Mouse (Mus musculus) erythroblast, embryonic 14.5 days (primary cell): ENCODE measurements around the gene Vmn1r139.
"Not testable (repeated sequence)": the region's sequence is repeated elsewhere in the genome, so short reads cannot be mapped to it uniquely, and the experiment has no call there.

ENCODE experiments used
- GATA1 ChIP-seq: IDR thresholded peaks from 2 replicates; pipeline ENCODE4 v1.6.1; 2012; ENCODE audit warnings: low read length, inconsistent platforms, mixed read lengths
- TAL1 ChIP-seq: IDR thresholded peaks from 3 replicates; pipeline ENCODE4 v1.6.1; 2012; ENCODE audit warnings: low read length, inconsistent platforms, mixed read lengths

DNA sequence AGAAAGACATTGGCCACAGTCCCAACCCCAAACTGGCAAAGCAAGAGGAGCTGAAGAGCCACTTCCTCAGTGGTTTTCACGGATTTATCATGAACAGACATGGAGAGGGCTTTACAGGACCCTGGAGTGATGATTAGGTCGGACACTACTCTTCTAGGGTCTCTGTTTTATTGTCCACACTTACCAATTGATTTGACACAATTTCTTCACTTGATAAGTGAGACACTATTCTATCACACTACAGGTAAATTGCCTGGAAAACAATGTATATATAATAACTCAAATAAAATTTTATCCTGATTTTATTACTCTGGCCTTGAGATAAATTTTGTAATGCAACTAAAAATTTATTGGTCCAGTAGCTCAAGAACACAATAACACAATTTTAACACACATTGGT is 40.1 kb upstream of the Vmn1r139 start, which contains the start of gene Vmn1r138:
- TF ChIP-seq GATA1, TAL1: not testable (repeated sequence)
